Mouse (Mus musculus) hindbrain, embryonic 13.5 days (tissue): ENCODE measurements around the gene Bik. TPM values are rescaled to one million over a fixed set of nuclear protein-coding genes. Genes with fewer than 3 reads are reported as not detected.

Experiments used
- ATAC-seq: fragments of 200-750 bp; cut with Nextera tagmentation; 2 replicates; pipeline ENCODE4 v1.8.0; 2017; ENCODE audit warnings: moderate TSS enrichment; ENCODE audit not compliant: low FRiP score
- H3K27ac ChIP-seq: fragments of 300-500 bp; sonication (generic); 2 replicates; pipeline ENCODE4 v1.5.1; 2015; ENCODE audit warnings: inconsistent platforms, mild to moderate bottlenecking, moderate library complexity
- H3K27me3 ChIP-seq: fragments of 300-500 bp; sonication (generic); 2 replicates; pipeline ENCODE4 v1.6.1; 2015; ENCODE audit warnings: mild to moderate bottlenecking, inconsistent platforms
- H3K36me3 ChIP-seq: fragments of 300-500 bp; sonication (generic); 2 replicates; pipeline ENCODE4 v1.6.1; 2015; ENCODE audit warnings: mild to moderate bottlenecking, inconsistent platforms
- H3K4me1 ChIP-seq: fragments of 300-500 bp; sonication (generic); replicated peaks from 2 replicates; pipeline ENCODE4 v1.6.1; 2015; ENCODE audit warnings: inconsistent platforms
- H3K4me2 ChIP-seq: fragments of 300-500 bp; sonication (generic); 2 replicates; pipeline ENCODE4 v1.6.1; 2015; ENCODE audit warnings: inconsistent platforms, mild to moderate bottlenecking, moderate library complexity
- H3K4me3 ChIP-seq: fragments of 300-500 bp; sonication (generic); 2 replicates; pipeline ENCODE4 v1.5.1; 2015; ENCODE audit warnings: mild to moderate bottlenecking, inconsistent platforms
- H3K9ac ChIP-seq: fragments of 300-500 bp; sonication (generic); 2 replicates; pipeline ENCODE4 v1.6.1; 2015; ENCODE audit warnings: mild to moderate bottlenecking, inconsistent platforms
- H3K9me3 ChIP-seq: fragments of 300-500 bp; sonication (generic); 2 replicates; pipeline ENCODE4 v1.6.1; 2016; ENCODE audit warnings: inconsistent platforms
- WGBS: fragments of 180-500 bp; shearing (Covaris S2); methylation state at CpG from one replicate; pipeline ENCODE4 v1.1.7; 2015; 5-methylcytosine and 5-hydroxymethylcytosine counted together
- polyA plus RNA-seq: library from polyadenylated mRNA; unstranded; fragments of >200 nt; fragmentation: Nextera tagmentation; extraction: Ambion mirVana; gene quantifications from 2 replicates; pipeline ENCODE4 v1.2.1, GENCODE M21; 2015

Bik gene
- polyA plus RNA-seq, 1 experiment from 2014 or later: 1.5 TPM

DNA sequence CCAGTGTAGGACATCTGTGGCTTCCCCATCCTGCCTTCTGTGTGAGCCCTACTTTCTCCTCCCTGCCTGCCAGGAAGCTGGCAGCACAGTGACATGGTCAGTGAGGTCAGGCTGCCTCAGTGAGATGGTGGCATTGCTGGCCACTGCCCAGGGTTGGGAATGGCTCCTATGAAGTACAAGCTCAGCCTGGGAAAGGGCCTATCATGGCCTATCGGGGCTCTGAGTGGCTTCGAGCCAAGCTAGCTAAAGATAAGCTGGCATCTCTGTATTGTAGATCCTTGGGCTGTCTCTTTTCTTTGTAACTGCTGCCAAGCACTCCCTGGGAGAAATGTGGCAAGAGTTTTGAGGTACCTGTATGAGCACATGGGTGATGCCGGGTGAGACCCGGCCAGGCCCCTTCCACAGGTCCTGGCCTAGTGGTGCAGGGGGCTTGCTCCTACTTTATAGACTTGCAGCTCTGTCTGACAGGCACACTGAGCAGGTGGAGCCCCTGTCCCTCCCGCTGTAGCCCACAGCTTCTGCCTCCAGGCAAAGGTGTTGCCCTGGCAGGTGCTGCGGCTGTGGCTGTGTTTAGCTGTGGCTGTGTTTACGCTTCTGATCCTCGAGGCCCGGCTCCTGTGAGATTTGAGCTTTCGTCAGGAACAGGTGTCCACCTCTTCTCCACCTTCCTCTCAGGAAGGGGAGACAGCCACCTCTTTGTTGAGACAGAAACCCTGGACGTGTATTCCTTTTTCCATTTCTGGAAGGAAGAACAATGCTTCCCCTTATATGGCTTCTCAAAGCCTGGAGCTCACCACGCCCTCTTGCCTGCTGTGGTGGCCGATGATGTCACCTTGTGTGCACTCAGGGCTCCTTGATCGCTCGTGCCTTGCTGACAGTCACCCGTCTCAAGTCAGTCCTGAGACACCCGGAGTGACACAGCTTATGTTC is 8.6 kb downstream of the Bik start:
- H3K9me3 ChIP-seq: no peaks in the 10 kb centered on the region
- H3K4me2 ChIP-seq: no peak overlapping the region
- no peak for ATAC-seq
- 83% methylated on average over 17 of the region's 17 CpGs for WGBS
- H3K36me3 ChIP-seq: no peaks in the 10 kb centered on the region
- no peaks in the 10 kb centered on the region for H3K4me1 ChIP-seq
- H3K27me3 ChIP-seq: no peaks in the 10 kb centered on the region
- H3K4me3 ChIP-seq: no peak overlapping the region
- H3K27ac ChIP-seq: no peak overlapping the region
- H3K9ac ChIP-seq: 0 out of 2 replicates have a peak overlapping the region, but pooled peaks have one; percentile 1

DNA sequence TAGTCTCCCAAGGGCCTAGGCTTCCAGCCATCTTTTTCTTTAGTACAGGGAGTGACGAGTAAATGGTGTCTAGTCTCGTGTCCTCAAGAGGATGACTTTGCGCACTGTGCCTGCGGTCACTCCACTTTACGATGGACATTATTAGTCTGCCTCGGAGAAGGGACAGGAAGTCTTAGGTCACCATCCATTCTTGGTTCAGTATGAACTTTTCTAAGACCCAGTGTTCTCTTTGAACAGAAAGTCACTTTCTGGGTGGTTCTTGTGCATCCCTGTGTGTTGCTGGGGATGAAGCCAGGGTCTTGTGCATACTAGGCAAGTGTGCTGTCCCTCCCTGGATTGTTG is 9.2 kb downstream of the Bik start:
- no peaks in the 10 kb centered on the region for H3K27me3 ChIP-seq
- H3K4me1 ChIP-seq: no peaks in the 10 kb centered on the region
- no peaks in the 10 kb centered on the region for H3K36me3 ChIP-seq
- no peak for ATAC-seq
- no peak overlapping the region for H3K27ac ChIP-seq
- no peak overlapping the region for H3K9ac ChIP-seq
- no peak overlapping the region for H3K4me3 ChIP-seq
- WGBS: 93% methylated on average over 6 of the region's 6 CpGs
- H3K9me3 ChIP-seq: no peaks in the 10 kb centered on the region
- H3K4me2 ChIP-seq: no peak overlapping the region

DNA sequence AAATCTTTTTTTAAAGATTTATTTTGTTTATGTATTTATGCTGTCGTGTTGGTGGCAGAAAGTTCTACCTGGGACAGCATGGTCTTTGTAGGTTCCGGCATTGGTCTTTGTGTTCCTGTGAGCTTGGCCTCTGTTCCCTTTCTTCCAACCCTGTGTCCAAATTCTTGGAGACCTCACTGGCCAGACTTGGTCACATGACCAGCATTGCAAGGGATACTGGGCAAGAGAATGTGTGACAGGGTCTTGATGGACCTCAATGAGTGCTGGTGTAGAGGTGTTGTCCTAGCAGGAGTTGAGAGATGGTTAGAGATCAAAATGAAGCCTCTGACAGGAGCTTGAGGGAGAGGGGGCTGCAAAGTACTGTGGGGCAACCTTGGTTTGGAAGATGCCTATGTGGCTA is 12.2 kb downstream of the Bik start:
- Histone ChIP-seq H3K9ac (no peak overlapping the region), H3K4me2 (no peak overlapping the region), H3K9me3 (no peaks in the 10 kb centered on the region), H3K36me3 (no peaks in the 10 kb centered on the region), H3K4me3 (no peak overlapping the region), H3K4me1 (no peaks in the 10 kb centered on the region), H3K27me3 (no peaks in the 10 kb centered on the region), H3K27ac (no peak overlapping the region)
- WGBS: 99% methylated on average over 2 of the region's 2 CpGs
- ATAC-seq: no peak

DNA sequence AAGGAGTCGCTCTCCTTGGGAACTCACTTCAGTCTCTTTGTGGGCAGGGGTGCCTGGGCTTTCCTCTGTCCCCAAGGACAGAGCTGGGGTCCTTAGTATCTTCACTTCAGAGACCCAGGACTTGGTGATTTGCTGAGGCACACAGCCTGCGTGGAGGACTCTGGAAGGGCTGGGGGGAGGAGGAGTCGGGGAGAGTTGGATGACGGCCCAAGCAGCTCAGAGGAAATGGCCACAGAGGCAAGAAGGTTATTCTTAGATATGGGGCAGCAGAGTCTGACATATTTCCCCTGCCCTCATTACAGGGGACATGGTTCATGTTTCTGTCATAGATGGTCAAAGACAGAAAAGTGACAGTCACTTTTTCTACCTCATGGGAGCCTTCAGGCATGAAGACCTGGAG is 13.2 kb downstream of the Bik start:
- H3K27ac ChIP-seq: no peak overlapping the region
- H3K4me2 ChIP-seq: no peak overlapping the region
- no peaks in the 10 kb centered on the region for H3K4me1 ChIP-seq
- WGBS: 82% methylated on average over 4 of the region's 4 CpGs
- no peak overlapping the region for H3K9ac ChIP-seq
- no peak overlapping the region for H3K4me3 ChIP-seq
- no peaks in the 10 kb centered on the region for H3K27me3 ChIP-seq
- ATAC-seq: no peak
- no peaks in the 10 kb centered on the region for H3K9me3 ChIP-seq
- no peaks in the 10 kb centered on the region; the same call in 1 of the 2 replicates for H3K36me3 ChIP-seq

DNA sequence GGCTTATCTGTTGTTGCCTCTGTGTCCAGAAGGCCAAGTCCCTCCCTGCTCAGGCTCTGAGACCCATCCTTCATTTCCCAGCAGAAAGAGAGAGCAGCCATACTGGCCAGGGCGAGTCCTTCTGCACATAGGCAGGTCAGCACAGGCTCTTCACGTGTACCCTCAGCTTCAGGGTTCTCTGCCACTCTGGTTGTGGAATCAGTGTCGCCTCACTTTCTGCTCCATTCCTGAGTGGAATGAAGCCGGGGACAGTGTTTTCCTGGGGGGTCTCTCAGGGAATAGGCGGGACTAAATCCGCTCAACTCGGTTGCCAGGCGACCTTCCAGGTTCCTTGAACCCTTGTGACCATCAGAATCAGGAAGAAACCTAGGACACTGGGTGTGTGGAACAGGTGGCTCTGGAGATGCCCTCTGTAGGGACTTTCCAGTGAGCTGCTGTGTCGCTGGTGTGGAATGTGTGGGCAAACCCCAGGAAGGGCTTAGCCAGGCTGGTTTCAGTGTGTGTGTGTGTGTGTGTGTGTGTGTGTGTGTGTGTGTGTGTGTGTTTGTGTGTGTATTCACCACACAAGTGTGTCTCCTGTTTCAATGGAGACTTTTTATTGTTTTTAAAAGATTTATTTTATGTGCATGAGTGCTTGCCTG is 15.1 kb downstream of the Bik start:
- no peak for ATAC-seq
- Histone ChIP-seq H3K27ac (no peak overlapping the region), H3K9ac (no peak overlapping the region), H3K36me3 (peaks cover 18% of the 10 kb centered on the region), H3K4me1 (no peaks in the 10 kb centered on the region), H3K9me3 (no peaks in the 10 kb centered on the region), H3K4me2 (no peak overlapping the region), H3K4me3 (no peak overlapping the region), H3K27me3 (no peaks in the 10 kb centered on the region)
- 86% methylated on average over 9 of the region's 9 CpGs for WGBS

DNA sequence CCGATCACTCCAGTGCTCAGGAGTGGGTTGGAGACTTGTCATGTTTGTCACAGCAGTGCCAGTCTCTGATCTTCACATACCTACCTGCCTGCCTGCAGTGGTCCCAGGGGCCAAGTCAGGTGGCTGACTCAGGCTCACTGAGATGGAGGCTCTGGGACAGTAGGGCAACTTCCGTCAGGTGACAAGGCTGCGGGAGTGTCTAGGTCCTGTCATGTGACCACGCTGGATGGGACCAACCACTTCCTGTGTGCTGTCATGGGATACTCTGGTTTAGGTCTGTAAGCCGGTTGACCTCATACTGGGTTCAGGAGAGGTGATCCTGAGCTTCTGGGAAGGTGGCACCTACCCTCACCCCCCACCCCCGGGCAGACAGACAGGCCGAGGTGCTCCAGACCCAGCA is 19.4 kb downstream of the Bik start:
- no peak overlapping the region for H3K4me2 ChIP-seq
- WGBS: 96% methylated on average over 7 of the region's 7 CpGs
- ATAC-seq: no peak
- no peak overlapping the region for H3K4me3 ChIP-seq
- no peak overlapping the region for H3K9ac ChIP-seq
- no peaks in the 10 kb centered on the region for H3K27me3 ChIP-seq
- H3K27ac ChIP-seq: no peak overlapping the region
- H3K4me1 ChIP-seq: no peaks in the 10 kb centered on the region
- peaks cover 61% of the 10 kb centered on the region for H3K36me3 ChIP-seq
- H3K9me3 ChIP-seq: no peaks in the 10 kb centered on the region

DNA sequence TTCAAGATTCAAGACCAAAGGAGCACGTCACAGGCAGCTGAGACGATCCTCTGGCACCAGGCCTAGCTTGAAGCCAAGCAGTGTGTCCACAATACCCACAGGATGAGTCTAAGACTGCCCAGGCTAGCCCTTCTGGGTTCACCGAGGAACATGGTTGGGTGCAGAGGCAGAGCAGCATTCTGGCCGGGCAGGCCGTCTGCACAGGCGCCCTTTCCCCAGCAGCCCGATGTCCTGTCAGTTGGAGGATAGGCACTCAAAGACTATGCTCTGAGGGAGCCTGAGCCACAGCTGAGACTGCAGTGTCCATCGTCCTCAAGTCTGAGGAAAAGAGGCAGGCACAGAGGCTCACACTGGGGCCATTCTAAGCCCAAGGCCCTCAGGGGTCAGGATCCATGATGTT is 20.5 kb downstream of the Bik start:
- Histone ChIP-seq H3K27ac (no peak overlapping the region), H3K4me2 (no peak overlapping the region), H3K4me1 (no peaks in the 10 kb centered on the region), H3K36me3 (peaks cover 72% of the 10 kb centered on the region), H3K9ac (no peak overlapping the region), H3K9me3 (no peaks in the 10 kb centered on the region), H3K4me3 (no peak overlapping the region), H3K27me3 (no peaks in the 10 kb centered on the region)
- ATAC-seq: no peak
- WGBS: 94% methylated on average over 8 of the region's 8 CpGs

DNA sequence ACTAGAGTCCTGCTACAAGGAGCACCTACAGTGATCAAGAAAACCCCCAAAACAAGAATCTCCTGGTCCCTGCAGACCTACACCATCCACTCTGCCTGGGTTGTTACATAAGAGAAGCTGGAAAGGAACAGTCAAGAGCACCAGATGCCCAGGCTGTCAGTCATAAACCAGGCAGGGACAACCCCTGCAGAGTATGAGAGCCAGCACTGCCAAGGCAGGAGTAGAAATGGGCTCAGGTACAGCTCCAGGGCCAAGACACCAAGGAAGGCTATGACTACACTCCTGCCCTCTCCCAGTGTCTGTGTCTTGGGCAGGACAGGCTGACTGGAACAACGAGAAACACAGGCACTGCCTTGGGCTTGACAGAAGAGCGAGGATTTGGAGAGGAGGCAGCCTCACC is 23.5 kb downstream of the Bik start:
- Histone ChIP-seq H3K4me3 (no peak overlapping the region), H3K27ac (no peak overlapping the region), H3K36me3 (peaks cover 83% of the 10 kb centered on the region), H3K4me1 (peaks cover 8% of the 10 kb centered on the region), H3K27me3 (no peaks in the 10 kb centered on the region), H3K9ac (no peak overlapping the region), H3K4me2 (no peak overlapping the region), H3K9me3 (no peaks in the 10 kb centered on the region)
- 93% methylated on average over 2 of the region's 2 CpGs for WGBS
- no peak for ATAC-seq

DNA sequence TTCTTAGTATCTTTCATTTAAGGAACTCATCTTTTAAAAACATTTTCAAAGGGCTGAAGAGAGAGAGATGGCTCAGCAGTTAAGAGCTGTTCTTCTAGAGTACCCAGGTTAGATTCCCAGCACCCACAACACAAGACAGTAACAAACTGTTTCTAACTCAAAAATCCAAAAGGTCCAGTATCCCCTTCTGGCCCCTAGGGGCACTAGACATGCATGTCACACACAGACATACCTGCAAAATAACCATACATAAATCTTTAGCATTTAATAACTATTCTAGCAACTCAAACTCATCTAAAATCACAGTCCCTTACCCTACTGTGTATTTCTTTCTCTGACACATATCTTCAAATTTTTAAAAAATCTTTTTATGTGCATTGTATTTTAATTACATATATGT is 27.2 kb downstream of the Bik start:
- no peak overlapping the region for H3K4me3 ChIP-seq
- no peak overlapping the region for H3K27ac ChIP-seq
- H3K4me1 ChIP-seq: peaks cover 13% of the 10 kb centered on the region
- H3K9me3 ChIP-seq: no peaks in the 10 kb centered on the region
- H3K4me2 ChIP-seq: no peak overlapping the region
- H3K9ac ChIP-seq: no peak overlapping the region
- H3K27me3 ChIP-seq: 0 out of 2 replicates have a peak, but pooled peaks cover 4% of the 10 kb centered on the region
- no peak for ATAC-seq
- peaks cover 46% of the 10 kb centered on the region for H3K36me3 ChIP-seq

DNA sequence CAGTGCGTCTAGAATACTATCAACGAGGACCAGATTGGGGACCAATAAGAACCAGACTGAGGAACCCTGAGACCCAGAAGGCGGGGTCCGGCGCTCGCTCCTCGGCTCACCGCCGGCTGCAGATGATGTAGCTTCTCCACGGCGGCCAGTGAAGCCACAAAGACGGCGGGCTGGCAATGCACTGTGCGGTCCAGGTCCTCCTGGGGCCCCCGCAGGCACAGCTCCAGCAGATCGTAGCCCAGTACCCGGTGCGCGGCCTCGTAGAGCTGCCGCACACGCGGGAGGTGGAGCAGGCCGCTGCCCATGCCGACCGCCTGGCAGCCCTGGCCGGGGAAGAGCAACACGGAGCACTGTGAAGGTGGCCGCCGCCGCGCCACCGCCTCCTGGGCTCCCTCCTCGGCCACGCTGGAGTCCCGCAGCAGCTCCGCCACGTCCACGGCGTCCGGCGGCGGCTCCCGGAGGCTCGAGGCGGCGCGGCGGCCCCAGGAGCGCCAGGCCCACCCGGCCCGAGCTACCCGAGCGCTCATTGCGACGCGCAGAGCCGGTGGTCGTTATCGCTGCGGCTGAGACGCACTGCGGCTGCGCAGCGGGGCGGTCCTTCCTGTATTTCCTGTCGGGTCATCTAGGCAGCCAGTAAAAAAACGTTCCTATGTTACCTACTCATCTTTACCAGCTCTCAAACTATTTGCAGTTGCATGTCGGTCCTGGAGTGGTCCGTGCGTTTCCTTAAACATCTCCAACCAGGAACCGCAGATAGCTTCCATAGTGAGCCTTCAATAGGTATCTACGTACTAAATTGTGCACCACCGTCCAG is 28.7 kb downstream of the Bik start:
- H3K27me3 ChIP-seq: 0 out of 2 replicates have a peak, but pooled peaks cover 9% of the 10 kb centered on the region
- no peaks in the 10 kb centered on the region for H3K9me3 ChIP-seq
- H3K9ac ChIP-seq: peak overlapping the region; percentile 92
- peak overlapping the region; percentile 66 for H3K4me2 ChIP-seq
- H3K36me3 ChIP-seq: peaks cover 31% of the 10 kb centered on the region
- WGBS: under 1% methylated on average over 74 of the region's 74 CpGs
- ATAC-seq: peak; percentile 90
- peak overlapping the region; percentile 76 for H3K4me3 ChIP-seq
- H3K27ac ChIP-seq: peak overlapping the region; percentile 98
- H3K4me1 ChIP-seq: peaks cover 13% of the 10 kb centered on the region

DNA sequence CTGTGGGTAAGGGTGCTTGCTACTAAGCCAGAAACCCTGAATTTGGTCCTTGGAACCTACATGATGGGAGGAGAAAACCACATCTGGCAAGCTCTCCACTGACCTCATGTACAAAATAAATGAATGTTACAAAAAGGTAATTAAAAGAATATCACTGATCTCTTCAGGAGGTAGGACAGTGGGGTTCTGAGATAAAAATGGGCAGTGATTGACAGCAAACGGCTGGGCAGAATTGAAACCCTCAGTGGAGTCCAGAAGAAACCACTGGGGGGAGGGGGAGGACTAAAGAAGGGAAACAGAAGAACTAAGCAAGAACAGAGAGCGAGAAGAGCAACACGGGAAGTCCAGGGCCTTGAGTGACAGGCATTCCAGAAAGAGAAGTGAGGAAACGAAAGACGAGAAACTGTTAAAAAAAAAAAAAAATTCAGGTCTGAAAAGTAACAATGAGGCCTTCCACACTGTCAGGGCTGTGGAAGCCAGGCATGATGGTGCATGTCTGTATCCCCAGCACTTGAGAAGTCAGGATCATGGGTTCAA is 34.3 kb downstream of the Bik start:
- no peak overlapping the region for H3K9ac ChIP-seq
- 61% methylated on average over 5 of the region's 5 CpGs for WGBS
- H3K36me3 ChIP-seq: no peaks in the 10 kb centered on the region
- H3K27me3 ChIP-seq: peaks cover 47% of the 10 kb centered on the region
- H3K4me2 ChIP-seq: no peak overlapping the region
- no peak for ATAC-seq
- no peak overlapping the region for H3K27ac ChIP-seq
- no peaks in the 10 kb centered on the region for H3K9me3 ChIP-seq
- no peak overlapping the region for H3K4me3 ChIP-seq
- H3K4me1 ChIP-seq: peaks cover 19% of the 10 kb centered on the region
